Mouse (Mus musculus): ENCODE results near the gene Gm49425. TPM values are rescaled to one million over a fixed set of nuclear protein-coding genes. Genes with fewer than 3 reads are reported as not detected.
"Not testable (repeated sequence)": the region's sequence is repeated elsewhere in the genome, so short reads cannot be mapped to it uniquely, and the experiment has no call there.

Gene Gm49425
- total RNA-seq (2021), result not detected in 2 replicates
- long read RNA-seq, experiment 1, result 0 reads
- long read RNA-seq, experiment 2, result 0 reads

DNA sequence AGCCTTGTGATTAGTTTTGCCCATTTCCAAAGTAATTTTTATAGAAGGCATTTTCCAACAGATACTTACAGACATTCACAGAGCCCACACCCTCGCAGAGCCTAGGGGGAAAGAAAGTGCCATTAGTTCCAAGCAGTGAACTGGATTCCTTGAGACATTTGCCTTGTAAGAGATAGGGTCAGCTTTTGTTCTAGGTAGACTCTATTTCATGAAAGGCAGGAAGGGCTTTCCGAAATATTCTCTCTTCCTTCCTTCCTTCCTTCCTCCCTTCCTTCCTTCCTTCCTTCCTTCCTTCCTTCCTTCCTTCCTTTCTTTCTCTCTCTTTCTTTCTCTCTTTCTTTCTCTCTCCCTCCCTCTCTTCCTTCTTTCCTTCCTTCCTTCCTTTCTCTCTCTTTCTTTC is at the start of gene Gm49425:
TSS of gene Gm49425 (minus strand) at position 101 of the 400 bp plus-strand sequence.
- DNase-seq, result not testable (repeated sequence)

DNA sequence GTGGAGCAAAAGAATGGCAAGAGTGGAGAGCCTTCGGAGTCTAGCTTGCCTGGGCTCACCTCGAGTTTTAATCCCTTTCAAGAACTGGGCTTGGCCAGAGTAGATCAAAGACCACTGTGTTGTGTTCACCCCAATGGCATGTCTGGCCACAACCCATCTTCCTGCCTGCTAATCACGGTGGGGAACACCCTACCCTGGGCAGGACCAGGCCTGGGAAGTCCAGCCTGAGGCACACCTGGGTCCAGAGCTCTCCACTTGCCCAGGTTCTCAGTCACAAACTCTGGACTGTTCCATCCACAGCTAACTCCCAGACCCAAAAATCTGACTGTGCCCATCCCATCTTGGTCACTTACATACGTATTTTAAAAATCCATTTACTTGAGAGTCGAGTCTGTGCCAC is 45.8 kb upstream of the Gm49425 start, which contains the start of gene Krt90:
TSS of gene Krt90 (minus strand) at position 101 of the 400 bp plus-strand sequence.
- DNase-seq, result no peak

DNA sequence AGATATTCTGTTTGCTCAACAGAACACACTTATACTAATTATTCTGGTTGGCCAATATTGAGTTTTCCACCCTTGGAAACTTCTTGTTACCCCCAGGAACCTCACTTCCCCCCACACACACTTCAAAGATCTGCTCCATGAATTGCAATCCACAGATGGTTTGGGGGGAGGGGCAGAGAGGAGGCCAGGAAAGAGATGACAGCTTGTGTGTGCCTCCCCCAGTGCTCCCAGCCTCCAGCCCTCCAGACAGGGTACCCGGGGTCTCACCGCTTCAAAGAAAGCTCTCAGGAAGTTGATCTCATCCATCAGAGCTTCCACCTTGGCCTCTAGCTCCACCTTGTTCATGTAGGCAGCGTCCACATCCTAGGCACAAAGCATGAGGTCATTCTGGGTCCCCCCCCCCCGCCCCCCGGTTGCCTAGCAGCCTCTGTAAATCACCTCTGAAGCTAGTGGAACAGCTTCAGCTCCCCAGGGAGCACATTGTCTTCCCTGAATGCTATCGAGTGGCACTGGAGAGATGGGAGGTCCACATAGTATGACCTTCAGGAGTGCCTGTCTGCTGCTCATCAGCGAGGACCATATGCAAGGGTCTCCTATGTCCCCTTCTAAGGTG is 41.1 kb upstream of the Gm49425 start:
- no peak for DNase-seq

DNA sequence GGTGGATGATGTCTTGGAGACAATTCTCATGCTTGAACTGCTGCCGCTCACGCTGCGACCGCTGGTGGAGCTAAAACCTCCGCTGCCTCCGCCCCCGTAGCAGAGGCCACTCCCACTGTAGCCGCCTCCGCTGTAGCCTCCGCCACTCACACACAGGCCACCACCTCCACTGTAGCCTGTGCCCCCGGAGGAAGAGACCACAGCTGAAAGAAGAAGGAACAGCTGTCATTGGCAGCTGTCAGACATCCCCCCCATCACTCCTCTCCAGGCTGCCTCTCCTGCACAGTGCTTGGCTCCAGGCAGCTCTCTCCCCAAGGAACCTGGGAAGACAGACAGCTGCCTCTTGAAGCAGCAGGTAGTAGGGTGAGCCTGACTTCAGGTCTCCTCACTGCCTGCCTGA is 36.1 kb upstream of the Gm49425 start:
- DNase-seq, result peak; percentile 52

DNA sequence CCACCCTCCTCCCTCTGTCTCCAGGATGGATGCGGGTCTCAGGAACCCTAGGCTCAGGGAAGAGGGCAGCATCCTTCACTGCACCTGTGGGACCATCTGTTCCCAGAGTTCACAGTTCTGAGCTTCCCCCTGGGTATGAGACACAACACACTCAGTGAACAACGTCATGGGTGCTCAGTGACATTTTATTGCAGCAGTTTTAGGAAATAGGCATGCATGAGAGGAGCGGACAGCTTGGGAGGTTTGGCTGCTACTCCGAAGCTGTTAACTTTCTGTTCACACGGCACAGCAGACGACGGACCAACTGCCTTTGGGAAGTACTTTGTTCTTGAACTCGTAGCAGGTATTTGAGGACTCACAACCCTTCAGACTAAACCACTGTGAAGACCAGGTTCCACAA is 35.1 kb upstream of the Gm49425 start:
- DNase-seq, result no peak

DNA sequence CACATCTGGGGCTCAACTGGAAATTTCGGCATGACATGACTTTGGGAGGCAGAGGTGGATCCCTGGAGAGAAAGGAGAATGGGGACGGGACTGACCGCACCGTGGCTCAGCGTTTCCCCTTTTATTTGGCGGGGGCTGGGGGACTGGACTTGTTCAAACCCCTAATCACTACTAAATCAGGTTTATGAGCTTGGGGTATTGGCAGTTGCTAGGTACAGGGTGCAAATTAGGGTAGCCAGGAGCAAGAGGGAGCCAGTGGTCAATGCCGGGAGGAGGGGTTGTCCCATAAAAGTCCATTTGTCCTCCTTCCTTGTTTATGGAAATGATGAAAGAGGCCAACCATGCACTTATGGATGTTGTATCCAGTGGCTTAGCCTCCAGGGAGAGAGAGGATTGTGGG is 33.5 kb upstream of the Gm49425 start, which contains the start of gene Krt82:
TSS of gene Krt82 (minus strand) at position 101 of the 400 bp plus-strand sequence.
- DNase-seq, result no peak

DNA sequence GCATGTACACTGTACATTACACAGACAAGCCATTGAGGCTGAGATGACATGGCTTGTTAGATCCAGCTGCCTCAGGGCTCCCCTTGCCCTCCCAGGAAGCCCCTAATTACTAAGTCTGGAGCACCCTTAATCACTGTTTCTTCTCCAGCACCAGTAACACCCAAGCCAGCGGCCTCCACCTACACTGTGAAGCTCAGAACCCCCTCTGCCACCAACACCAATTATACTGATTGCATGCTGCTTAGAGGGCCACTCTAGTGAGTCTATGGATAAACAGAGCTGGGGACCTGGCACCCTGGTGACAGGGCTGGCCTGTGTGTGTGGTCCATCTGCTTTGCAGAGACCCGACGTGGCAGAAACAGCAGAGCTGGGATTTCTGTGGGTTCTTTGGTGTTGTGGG is 27.4 kb upstream of the Gm49425 start:
- DNase-seq, result no peak

DNA sequence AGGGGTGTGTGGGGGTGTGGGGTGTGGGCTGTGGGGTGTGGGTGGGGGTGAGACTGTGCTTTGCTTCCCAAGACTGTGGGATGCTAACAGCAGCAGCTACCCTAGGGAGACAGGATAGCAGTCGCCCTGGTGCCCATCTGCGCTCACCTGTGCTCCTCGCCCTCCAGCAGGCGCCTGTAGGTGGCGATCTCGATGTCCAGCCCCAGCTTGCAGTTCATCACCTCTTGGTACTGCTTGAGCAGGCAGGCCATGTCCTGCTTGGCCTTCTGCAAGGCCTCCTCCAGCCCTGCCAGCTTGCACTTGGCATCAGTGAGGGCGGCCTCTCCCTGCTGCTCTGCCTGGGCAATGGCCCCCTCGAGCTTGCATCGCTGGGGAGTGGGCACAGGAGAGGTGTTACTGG is 25.5 kb upstream of the Gm49425 start:
- peak; percentile 9 for DNase-seq

DNA sequence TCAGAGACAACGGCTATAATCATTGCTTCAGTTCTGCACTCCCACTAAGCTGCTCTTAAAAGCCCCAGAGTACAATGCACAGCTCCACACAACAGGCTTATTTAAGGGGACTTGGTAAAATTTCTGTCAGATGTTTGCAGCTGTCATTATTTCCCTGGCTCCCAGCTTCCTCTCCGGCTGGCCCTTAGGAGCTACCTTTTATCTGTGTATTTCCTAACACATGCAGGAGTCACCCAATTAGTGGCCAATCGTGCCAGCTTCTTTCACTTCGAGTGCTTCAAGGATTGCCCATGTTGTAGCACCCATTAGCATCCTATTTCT is 21.5 kb upstream of the Gm49425 start:
- DNase-seq, result no peak

DNA sequence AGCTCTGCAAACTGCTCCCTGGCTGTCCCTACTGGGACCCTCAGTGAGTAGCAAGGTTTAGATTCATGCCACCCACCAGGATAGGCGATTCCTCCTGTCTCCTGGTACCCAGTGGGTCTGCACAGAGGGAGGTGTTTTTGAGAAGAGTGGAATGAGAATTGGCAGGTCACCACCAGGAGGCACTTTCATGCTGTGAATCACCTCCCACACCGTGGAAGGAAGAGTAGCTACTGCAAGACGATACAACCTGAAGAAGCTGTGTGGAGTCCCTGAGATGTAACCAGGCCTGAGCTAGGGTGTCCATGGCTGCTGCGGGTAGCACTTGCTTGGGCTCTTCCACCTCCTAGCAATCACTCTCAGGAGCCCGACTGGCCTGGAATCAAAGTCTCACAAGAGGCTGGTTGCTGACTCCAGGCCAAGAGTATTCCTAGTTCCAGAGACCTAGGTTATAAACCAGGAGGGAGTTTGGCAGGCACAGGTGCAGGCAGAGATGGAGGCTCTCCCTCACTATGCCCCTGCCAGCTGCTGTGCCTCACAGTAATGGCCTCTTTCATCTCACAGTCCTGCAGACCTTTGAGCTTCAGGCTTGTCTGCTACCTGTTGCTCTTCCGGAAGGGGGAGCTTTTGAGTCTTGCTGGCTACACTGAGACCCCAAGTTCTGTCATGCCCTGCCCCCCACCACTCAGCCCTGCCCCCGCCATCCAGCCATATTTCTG is 21.0 kb upstream of the Gm49425 start:
- no peak for DNase-seq

DNA sequence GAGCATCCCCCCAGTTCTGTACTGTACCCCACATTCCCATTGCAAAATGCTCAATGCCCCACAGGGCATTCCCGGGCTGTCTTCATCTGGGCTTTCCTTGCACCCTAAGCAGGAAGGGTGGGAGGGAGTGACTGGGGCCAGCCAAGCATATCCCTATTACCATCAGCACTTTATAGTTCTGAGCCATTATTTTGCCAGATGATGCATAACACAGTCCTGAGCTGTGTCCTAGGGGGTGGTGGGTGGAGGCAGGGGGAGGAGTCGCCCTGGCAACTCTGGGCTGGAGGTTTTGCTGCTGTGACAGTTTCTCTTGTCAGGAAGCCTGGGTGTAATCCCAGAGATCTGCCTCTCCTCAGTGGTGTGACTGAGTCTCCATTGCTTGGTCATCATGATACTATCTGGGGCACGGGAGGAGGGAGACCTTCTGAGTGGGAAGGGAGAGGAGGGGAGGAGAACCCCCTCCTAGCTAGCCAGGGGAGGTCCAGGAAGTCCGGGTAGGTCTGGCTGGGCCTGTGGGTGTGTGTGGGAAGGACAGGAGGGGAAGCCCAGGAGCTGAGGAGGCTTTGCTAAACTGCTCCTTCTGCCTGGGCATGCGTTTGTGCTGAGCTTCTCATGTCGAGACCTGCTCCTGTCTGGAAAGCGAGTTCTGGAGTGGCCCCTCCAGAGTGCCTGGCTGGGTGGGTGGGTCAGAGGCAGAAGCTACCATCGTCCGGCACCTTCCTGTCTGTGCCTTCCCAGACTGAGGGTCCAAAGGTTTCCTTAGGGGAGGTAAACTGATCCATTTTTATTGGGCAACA is 19.2 kb upstream of the Gm49425 start:
- peak; percentile 16 for DNase-seq

DNA sequence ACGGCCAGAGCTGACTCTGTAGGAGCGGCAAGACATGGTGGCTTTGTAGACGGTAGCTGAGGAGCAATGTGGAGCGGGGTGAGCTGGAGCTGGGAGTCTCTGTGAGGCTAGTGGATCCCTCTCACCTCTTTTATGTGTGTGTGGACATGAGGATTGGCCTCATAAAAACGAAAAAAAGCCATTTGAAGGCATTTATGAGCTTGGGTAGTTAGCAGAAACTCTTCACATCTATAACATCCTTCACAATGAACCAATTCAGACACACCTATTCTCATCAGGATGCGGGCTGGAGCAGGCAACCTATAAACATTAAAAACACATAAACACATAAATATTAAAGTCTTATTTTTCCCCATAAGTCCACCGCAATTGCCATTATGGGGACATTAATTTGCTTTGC is 15.7 kb upstream of the Gm49425 start, which contains the start of gene Krt84:
TSS of gene Krt84 (minus strand) at position 101 of the 400 bp plus-strand sequence.
- DNase-seq, result no peak

DNA sequence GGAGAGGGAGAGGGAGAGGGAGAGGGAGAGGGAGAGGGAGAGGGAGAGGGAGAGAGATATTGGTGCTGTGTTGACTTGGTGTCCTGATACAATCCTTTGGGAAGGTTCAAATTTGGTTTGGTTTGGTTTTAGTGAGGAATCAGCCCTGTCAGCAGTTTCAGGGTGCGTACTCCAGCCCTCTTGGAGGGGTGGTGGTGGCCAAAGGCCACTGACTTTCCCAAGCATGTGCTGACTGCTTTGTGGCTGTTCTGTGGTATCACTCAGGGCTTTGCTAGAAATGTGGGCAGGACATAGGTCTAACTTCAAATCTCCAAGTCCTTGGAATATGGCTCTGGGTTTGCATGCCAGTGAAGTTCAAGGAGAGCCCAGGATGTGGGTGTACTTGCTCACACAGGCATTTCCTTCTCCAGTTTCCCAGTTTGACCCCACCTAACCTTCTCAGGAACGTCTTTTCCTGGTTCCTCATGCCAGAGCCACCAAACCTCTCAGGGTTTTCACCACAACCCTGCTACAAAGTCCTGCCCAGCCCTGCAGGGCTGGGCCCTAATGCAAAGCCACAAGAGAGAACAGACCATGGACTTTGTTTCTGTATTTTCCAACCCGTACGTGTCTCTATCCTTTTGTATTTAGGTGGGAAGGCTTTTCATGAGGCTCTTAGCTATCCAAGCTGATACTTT is 5.6 kb upstream of the Gm49425 start:
- no peak for DNase-seq

DNA sequence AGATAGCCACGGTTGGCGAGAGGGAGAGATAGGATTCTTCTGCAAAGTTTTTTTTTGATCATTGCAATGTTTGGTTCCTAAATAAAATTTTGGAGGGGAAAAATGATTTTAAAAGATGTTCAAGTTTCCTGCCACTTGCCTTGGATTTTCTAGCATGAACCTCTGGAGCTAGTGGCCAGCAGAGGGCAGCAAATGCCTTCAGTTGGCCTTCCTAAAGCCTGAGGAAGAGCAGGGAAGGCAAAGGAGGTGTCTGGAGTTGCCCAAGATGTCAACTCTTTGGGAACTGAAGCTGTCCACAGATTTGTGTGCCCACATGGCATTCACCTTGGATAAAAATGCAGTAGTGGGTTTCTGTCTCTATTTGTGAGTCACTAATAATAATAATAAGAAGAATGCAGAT is 2.7 kb upstream of the Gm49425 start:
- peak; percentile 85 for DNase-seq

DNA sequence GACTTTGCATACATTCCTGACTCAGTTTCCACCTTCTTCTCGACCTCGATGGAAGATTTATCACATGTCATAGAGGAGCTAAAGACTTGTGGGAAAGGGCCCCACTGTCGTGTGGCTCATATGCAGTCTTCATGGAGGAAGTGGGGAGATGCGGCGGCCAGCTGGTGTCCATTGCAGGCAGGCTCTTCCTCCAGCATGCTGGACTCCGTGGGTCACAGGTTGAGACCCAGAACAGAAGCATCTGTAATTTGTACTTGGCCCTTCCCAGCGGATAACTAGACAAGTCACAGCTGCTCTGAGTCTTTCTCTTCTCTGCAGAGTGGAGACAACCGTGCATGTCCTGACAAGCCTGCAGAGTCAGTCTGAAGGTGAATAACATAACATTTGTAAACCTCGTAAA is 8.8 kb downstream of the Gm49425 start:
- no peak for DNase-seq

DNA sequence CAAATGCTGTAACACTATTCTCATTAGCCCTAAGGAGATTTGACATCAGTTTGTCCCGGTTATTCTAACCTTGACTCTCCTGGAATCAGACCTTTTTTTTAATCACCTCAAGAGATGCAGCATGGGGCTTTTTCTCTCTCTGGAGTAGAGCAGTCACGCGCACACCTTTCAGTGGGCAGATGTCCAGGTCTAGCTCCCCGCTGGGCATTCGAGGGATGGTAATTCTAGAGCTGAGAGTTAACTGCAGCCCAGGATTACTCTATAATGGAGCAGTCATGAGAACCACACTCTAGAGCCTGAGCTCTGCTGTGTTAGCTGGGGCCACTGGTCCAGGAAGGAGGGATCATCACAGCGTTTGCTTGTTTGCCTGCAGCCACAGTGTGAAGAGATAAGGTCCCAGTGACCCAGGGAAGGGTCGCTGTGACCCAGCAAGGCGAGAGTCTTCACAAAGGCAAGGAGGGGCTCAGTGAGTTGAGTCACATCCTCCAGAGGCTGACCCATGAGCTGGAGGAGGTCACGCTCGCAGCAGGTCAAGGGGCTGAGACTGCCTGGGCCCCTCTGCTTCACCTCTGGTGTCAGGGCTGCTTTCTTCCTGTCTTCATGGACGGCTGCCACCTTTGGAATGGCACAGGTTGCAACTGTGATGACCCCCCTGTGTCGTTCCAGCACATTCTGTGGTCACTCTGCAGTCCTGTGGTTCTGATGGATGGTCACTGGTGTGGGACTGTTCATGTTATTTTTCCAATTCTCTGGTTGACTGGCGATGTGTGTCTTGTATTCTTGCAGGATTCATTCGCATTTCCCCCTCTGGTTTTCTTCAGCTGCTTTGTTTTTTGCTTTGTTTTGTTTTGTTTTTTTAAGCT is 9.9 kb downstream of the Gm49425 start:
- DNase-seq, result no peak

DNA sequence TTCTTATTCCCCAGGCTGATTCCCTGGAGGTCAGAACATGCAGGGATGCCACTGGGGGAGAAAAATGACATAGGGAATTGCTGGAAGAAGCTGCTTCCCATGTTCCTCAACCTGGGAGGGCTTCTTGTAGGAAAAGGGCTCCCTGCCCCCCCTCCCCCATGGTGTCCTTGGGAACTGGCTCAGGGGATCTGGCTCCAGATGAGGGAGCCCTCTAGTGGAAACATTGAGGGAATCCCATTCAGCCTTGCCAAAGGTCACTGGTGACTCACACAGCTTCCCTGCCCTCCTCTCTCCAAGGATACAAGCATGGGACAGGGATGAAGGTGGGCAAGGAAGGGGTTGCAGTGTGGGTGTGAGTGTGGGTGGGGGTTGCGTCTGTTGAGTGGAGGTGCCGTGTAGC is 19.9 kb downstream of the Gm49425 start:
- DNase-seq, result peak; percentile 82

DNA sequence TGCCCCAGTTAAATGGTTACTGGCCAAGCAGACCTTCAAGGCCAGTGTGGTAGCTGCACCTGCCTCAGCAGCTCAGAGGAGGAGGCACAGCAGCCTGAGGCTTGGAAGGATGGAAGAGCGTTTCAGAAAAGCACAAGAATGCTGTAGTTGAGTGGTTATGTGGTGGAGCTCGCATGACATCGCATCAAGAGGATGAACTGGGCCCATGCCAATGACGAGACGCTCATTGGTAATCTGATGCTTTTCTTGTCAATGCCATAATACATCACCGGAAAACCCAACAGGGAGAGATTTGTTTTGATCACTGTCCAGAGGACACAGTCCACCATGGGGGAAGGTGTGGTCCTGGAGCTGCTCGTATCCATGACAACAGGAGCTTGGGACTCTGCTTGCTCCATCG is 21.8 kb downstream of the Gm49425 start:
- DNase-seq, result no peak

DNA sequence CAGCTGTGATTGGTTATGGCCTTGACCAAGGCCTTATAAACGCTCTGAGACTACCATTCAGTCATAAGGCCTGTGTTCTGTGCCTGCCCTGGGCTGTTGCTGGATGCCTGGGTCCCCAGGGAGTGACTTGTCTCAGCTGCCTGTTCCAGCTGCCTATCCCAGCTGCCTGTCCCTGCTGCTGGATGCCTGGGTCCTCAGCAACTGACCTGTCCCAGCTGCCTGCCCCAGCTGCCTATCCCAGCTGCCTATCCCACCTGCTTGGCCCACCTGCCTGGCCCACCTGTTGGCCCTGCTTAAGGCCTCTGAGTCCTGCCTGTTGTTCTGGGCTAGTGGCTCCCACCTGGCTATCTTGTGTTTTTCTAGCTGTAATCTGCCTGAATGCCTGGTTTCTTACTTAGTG is 22.9 kb downstream of the Gm49425 start:
- DNase-seq, result no peak

DNA sequence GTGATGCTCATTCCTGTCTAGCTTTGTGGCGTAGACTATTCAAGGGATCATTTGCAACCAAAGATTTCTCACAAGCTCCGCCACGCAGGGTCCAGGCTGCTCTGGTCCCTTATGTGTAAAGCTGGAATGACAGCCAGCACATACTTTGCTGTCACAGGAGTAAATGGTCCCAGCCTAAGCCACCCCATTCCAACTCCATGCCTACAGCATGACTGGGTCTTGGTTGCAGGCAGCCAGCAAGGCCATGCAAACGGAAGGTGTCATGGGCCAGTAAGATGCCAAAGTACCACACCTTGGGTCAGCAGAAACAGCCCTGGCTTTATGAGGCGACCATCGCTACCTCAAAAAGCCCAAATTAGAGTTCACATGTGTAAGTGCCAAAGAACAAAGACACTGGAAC is 23.3 kb downstream of the Gm49425 start:
- no peak for DNase-seq

DNA sequence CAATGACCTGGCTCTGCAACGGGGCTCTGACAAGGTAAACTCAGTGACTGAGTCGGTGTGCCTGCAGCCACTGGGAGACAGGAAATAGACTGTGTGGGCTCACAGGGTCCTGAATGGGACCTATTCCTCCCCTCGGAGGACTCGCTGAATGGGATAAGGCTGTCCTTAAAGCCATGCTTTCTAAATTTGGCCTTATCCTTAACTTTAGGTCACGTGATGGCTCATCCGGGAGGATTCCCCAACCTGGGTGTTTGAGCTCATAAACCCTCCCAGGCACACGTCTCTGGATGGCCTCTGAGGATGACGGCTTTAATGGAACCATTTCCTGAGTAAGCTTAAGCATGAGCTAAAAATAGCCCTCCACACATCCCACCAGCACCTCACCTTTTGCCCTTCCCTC is 24.3 kb downstream of the Gm49425 start:
- no peak for DNase-seq

DNA sequence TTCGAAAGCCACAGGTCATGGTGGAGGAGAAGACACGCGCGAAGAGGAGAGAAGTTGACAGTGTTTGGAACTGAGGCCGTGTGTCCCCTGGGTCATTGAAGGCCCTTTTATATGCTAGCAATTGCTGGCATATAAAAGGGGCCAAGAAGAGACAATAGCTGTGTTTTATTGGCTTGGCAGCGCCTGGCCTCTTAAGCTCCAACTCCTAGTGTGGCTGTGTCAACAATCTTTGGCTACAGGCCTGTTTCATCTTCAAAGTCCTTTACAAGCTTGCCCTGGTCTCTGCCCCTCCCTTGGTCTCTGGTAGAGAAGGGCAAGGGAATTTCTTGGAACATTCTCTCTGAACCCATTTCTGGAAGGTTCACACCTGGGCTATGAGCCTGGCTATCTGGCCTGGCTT is 25.6 kb downstream of the Gm49425 start, which contains the start of gene Krt83:
TSS of gene Krt83 (minus strand) at position 82 of the 400 bp plus-strand sequence.
- no peak for DNase-seq

Data from adrenal gland, postnatal 14 days (tissue).